Mouse (Mus musculus) brain, embryonic 14.5 days (tissue): ENCODE data around the gene Mrpl58. TPM values are rescaled to one million over a fixed set of nuclear protein-coding genes. Genes with fewer than 3 reads are reported as not detected.

Experiments used
- DNase-seq: peaks from one replicate; pipeline ENCODE4 v3.0.0-alpha.2; 2011; ENCODE audit warnings: low read depth
- CTCF ChIP-seq: fragments of 200-500 bp; IDR thresholded peaks from 2 replicates; pipeline ENCODE4 v1.5.1; 2012; ENCODE audit warnings: inconsistent platforms, mild to moderate bottlenecking, moderate library complexity, borderline replicate concordance; ENCODE audit not compliant: insufficient read depth, insufficient read length; ENCODE audit errors: extremely low read depth
- POLR2A ChIP-seq: fragments of 200-500 bp; IDR thresholded peaks from 2 replicates; pipeline ENCODE4 v1.6.1; 2012; ENCODE audit warnings: mild to moderate bottlenecking, inconsistent platforms, borderline replicate concordance; ENCODE audit not compliant: poor library complexity, insufficient read depth, insufficient read length, severe bottlenecking; ENCODE audit errors: extremely low read depth
- polyA plus RNA-seq: library from polyadenylated mRNA; depleted of rRNA; stranded (reverse); fragments of >200 nt; gene quantifications from 2 replicates; pipeline ENCODE4 v1.2.3, GENCODE M21; 2012

The Mrpl58 gene
- polyA plus RNA-seq, 1 experiment, result 115 TPM

GRCm38 (mm10) chr11:115421328-115421727 is 17.8 kb downstream of the Mrpl58 start:
- DNase-seq, result no peak
- TF ChIP-seq CTCF (no peak), POLR2A (no peak)

- TF ChIP-seq CTCF (no peak), POLR2A (no peak)
- DNase-seq, result no peak
Measured at GRCm38 (mm10) chr11:115421972-115422371, 18.4 kb downstream of the Mrpl58 start.

- TF ChIP-seq CTCF (no peak), POLR2A (no peak)
- DNase-seq, result no peak
Measured at GRCm38 (mm10) chr11:115423091-115423490, 19.5 kb downstream of the Mrpl58 start.

GRCm38 (mm10) chr11:115424666-115425065 is 21.1 kb downstream of the Mrpl58 start:
- TF ChIP-seq CTCF, result no peak
- TF ChIP-seq POLR2A, result no peak
- no peak for DNase-seq

- no peak for DNase-seq
- TF ChIP-seq POLR2A (no peak), CTCF (no peak)
Measured at GRCm38 (mm10) chr11:115425671-115426070, 22.1 kb downstream of the Mrpl58 start.

GRCm38 (mm10) chr11:115427482-115428331 is 24.2 kb downstream of the Mrpl58 start:
- TF ChIP-seq CTCF, result peak; percentile 80
- TF ChIP-seq POLR2A, result no peak
- peak; percentile 87 for DNase-seq

GRCm38 (mm10) chr11:115429307-115429706 is 25.8 kb downstream of the Mrpl58 start:
- DNase-seq, result no peak
- TF ChIP-seq POLR2A, result no peak
- TF ChIP-seq CTCF, result no peak

GRCm38 (mm10) chr11:115430561-115430960 is 27.0 kb downstream of the Mrpl58 start:
- DNase-seq, result no peak
- TF ChIP-seq CTCF (no peak), POLR2A (no peak)

- no peak for TF ChIP-seq CTCF
- TF ChIP-seq POLR2A, result no peak
Measured at GRCm38 (mm10) chr11:115432814-115433213, 29.3 kb downstream of the Mrpl58 start.

GRCm38 (mm10) chr11:115433342-115433741 is 29.8 kb downstream of the Mrpl58 start:
- no peak for DNase-seq
- no peak for TF ChIP-seq CTCF

More at GRCm38 (mm10) chr11:115432814-115433213, 29.3 kb downstream of the Mrpl58 start:
- no peak for DNase-seq

- no peak for TF ChIP-seq POLR2A
- TF ChIP-seq CTCF, result no peak
- peak; percentile 74 for DNase-seq
Measured at GRCm38 (mm10) chr11:115435596-115436337, 32.2 kb downstream of the Mrpl58 start.

GRCm38 (mm10) chr11:115437571-115438122 is 34.1 kb downstream of the Mrpl58 start:
- TF ChIP-seq POLR2A (no peak), CTCF (no peak)
- DNase-seq, result no peak

GRCm38 (mm10) chr11:115439326-115439725 is 35.8 kb downstream of the Mrpl58 start:
- TF ChIP-seq CTCF (no peak), POLR2A (no peak)
- DNase-seq, result no peak
